Mouse (Mus musculus): ENCODE measurements at regions not wholly inside any gene's neighbourhood (a gene's known extent, or its start where the extent isn't known, plus 50 kb on each side); places are given as distances from the start of the nearest gene placed in this dataset.

DNA sequence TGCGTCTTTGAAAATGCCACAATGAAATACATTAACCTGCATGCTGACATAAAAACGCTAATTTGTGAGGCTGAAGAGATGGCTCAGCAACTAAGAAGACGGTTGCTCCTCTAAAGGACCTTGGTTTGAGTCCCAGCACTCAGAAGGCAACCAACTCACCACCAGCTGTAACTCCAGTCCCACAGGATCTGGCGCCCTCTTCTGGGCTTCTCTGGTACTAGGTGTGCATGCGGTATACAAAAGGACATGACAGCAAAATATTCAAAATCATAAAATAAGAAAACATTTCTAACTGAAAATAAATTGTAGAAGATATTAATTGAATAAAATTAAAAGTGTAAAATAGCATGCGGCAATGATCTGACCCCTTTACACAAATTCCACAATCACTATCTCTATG, 1539.7 kb upstream of the Gulo start:
- TF ChIP-seq POLR2A (IDR thresholded peaks at IDR 0.05; ENCODE audit: borderline replicate concordance, low read depth, low read length) (no peak), CTCF (IDR thresholded peaks at IDR 0.05; ENCODE audit: low read depth, low read length) (0 out of 2 replicates have a peak, but pooled peaks have one; percentile 17)

Measured in bone marrow macrophage, adult 2 months (primary cell).